Mouse (Mus musculus) gastrocnemius, postnatal 25 days (tissue): ENCODE data around the gene Atp1b2. TPM values are rescaled to one million over a fixed set of nuclear protein-coding genes. Genes with fewer than 3 reads are reported as not detected.
A peak's percentile ranks its signal among the peaks of the same experiment; 100 is the strongest.

Source experiments
- DNase-seq: peaks from one replicate; pipeline ENCODE4 v3.0.0; 2022
- total RNA-seq, 2 experiments: library from RNA; stranded (reverse); gene quantifications; 1 replicate in 1 of 2; 2 replicates in 1 of 2; pipeline ENCODE4 v1.2.3; 2021

The Atp1b2 gene
- total RNA-seq, 2 experiments from 2014 or later, result 365 to 378 TPM

- peak; percentile 90 for DNase-seq
Measured at GRCm38 (mm10) chr11:69580091-69580514, 25.6 kb downstream of the Atp1b2 start, which contains the start of the genes Wrap53 and Trp53. Wrap53 (minus strand) TSS chr11:69580255. Trp53 (plus strand) TSS chr11:69580359.

DNA sequence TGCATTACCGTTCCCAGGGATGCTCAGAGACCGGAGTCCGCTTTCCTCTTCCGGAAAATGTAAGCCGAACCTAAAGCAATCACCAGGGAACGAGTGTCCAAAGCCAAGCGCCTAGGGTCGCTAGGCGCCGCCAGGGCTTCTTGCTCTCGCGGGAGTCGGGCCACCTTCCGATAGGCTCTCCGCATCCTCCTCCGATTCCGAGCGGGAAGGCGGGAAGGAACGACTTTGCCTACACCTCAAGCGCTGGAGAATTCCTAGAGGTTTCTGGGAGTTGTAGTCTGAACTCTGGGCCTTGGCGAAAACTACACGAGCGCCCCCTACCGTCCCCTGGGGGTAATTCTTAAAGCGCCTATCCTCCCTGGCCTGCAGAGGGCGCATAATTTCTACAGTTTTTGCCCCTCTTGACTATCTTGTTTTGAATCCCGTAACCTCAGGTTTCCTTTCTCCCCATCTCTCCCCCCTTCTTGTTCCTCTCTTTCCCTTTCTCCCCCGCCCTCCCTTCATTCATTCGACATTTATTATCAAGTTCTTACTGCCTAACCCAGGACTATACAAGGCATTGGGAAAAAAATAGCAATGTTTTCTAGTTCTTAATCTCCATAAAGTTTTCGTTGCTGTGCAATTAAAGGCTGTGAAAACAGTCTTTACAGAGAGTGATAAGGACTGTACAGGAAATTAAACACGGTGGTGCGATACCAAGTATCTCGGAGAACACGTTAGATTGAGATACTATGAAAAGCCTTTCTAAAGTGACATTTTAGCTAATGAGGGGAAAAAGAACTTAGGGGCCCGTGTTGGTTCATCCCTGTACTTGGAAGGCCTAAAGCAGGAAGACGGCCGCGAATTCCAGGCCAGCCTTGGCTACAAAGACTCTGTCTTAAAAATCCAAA lies 26.4 kb downstream of the Atp1b2 start:
- peak; percentile 96 for DNase-seq

DNA sequence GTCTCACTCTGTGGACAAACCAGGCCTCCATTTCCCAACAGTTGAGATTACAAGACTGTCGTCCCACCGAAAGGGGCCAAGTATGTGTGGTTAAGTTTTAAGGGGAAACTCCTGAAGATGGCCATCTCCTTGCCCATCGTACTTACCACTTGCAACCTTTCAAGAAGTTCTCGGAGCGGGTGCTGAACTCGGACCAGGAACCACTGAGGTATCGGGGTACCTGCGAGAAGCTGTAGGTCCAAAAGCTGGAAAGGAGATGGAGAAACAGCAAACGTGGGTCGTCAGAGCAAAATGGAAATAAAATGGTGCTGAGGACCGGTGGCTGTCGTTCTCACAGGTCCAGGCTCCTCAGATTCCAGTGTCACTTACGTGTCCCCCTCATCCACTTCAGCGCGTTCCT lies 27.4 kb downstream of the Atp1b2 start:
- DNase-seq, result no peak

DNA sequence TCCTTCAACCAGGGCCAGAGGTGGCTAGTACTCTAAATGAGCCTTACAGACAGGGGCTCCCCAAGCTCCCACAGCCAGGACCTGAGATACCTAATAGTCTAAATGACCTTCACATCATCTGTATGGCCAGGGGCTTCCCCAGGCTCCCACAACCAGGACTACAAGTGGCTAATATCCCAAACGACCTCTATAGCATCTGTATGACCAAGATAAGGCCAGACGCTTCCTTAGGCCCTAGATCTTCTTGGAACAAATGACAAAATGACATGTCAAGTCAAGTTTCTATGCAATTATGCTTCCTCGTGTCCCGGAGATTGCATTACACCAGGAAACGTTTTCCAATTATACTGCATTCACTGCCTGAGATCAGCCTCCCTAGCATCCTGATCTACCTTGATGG lies 29.4 kb downstream of the Atp1b2 start:
- DNase-seq, result no peak

- no peak for DNase-seq
Measured at GRCm38 (mm10) chr11:69575220-69575619, 30.5 kb downstream of the Atp1b2 start.

DNA sequence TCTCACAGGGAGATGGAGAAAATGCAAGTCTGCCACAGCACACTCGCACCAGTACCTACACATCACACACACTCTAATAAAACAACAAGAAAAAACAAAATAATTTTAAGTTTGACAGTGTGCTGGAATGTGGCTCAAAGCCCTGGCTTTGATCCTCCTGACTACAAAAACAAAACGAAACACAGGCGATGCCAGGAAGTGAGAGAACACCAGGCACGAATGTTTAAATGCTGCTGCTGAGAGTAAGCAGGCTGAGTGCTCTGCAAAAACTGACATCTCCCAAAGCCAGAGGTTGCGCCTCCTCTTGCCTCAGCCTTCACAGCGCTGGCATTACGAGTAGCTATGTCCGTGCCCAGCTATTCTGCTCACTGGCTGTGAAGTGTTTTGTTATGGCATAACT lies 40.6 kb downstream of the Atp1b2 start:
- DNase-seq, result no peak

GRCm38 (mm10) chr11:69564391-69564790 lies 41.4 kb downstream of the Atp1b2 start:
- DNase-seq, result no peak

DNA sequence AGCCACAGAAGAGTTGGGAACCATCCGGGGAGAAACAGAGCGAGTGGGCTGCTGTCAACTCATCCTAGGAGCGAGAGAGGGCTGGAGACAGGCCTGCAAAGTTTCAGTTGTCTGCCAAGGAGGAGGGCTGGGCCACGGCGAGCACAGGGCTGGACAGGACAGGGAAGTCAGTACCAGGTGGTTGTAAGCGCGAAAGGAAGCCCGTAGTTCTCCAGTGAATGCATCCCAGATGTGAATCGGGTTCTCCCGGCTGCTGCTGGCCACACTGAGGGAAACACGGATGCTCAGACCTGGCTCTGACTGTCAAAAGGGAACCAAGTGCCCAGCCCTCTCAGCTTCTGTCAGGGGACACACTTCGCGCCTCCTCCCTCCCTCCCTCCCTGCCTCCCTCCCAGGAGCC lies 42.4 kb downstream of the Atp1b2 start:
- DNase-seq, result no peak

- DNase-seq, result no peak
Measured at GRCm38 (mm10) chr11:69560896-69561854, 44.6 kb downstream of the Atp1b2 start.

DNA sequence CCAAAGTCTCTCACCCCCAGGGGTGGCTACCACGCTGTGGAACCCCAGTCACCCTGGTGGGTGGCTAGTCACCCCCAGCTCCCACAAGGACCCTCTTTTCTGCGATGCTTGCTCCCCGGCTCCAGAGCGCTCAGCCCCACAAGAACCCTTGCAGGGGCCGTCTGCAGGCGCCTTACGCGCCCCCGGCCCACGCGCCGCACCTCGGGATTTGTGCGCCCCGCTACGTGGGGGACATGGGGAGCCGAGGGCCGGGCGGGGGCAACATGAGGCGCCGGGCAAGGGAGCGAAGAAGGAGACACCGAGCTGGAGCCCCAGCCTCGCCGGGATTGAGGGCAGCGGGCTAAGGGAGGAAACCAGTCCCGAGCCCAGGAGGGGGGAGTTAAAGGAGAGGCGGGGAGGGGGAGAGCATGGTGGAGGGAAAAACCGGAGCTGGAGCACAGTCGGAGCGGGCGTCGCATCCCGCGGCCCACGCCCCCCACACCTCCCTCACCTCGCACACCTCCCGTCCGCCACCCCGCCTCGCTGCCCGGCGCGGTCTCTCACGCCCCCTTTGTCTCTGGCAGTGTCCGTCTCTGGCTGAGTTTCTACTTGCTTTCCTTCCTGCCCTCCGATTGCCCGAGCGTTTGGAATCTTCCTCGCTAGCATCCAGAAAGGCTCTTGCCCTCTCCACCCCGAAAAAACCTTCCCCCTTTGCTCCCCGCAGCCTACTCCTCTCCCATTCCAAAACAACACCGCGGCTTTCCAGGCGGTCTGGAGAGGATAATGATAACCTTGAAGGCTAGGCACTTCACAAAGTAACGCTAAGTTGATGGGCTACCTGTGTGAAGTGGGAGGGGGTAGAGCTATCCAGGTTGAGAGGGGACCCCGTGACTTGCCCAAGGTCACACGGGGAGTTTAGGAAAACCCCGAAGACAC lies 45.6 kb downstream of the Atp1b2 start, which contains the start of gene Efnb3:
TSS of gene Efnb3 (minus strand) at position 355 of the 915 bp plus-strand sequence.
- no peak for DNase-seq

GRCm38 (mm10) chr11:69559183-69559582 lies 46.6 kb downstream of the Atp1b2 start:
- DNase-seq, result no peak

GRCm38 (mm10) chr11:69558756-69559155 lies 47.0 kb downstream of the Atp1b2 start:
- no peak for DNase-seq

DNA sequence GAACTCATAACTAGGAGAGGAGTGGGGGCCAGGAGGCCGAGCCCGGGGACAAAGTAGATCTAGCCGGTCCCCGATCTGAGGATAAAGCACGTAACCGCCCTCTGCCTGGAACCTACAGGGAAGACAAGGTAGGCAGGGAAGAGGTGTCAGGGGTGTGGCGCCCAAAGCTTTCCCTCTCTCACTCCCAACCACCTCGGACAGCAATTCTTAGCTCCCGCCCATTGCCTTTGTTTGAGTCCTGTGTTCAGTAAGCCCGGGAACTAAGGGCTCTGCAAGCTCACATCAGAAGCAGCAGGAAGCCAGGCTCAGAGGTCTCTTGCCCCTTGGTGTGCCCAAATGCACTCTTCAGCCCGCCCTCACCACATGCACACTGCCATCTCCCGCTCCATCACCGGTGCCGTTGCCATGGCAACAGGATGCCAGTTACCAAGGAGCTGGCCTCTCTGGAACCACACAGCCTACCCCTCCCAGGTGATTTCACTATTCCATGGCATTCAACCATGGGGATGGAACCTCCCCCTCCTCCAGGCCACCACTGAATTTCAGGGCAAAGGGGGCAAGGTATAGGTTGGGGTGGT lies 48.3 kb downstream of the Atp1b2 start:
- DNase-seq, result no peak

- no peak for DNase-seq
Measured at GRCm38 (mm10) chr11:69554539-69555140, 51.1 kb downstream of the Atp1b2 start.

- no peak for DNase-seq
Measured at GRCm38 (mm10) chr11:69553341-69553721, 52.4 kb downstream of the Atp1b2 start.

GRCm38 (mm10) chr11:69552622-69553340 lies 53.0 kb downstream of the Atp1b2 start:
- DNase-seq, result no peak

GRCm38 (mm10) chr11:69551310-69551709 lies 54.4 kb downstream of the Atp1b2 start:
- DNase-seq, result no peak
